Mouse (Mus musculus) neural tube, embryonic 15.5 days (tissue): ENCODE measurements around the gene Pagr1b. TPM values are rescaled to one million over a fixed set of nuclear protein-coding genes. Genes with fewer than 3 reads are reported as not detected.
A peak's percentile ranks its signal among the peaks of the same experiment; 100 is the strongest.

ENCODE experiments used
- ATAC-seq: fragments of 200-750 bp; cut with Nextera tagmentation; 2 replicates; pipeline ENCODE4 v1.8.0; 2017; ENCODE audit warnings: mild to moderate bottlenecking, moderate TSS enrichment, moderate library complexity; ENCODE audit not compliant: low FRiP score
- H3K27ac ChIP-seq: fragments of 300-500 bp; sonication (generic); replicated peaks from 2 replicates; pipeline ENCODE4 v1.5.1; 2015; ENCODE audit warnings: mild to moderate bottlenecking, inconsistent platforms
- H3K27me3 ChIP-seq: fragments of 300-500 bp; sonication (generic); replicated peaks from 2 replicates; pipeline ENCODE4 v1.6.1; 2015; ENCODE audit warnings: inconsistent platforms
- H3K36me3 ChIP-seq: fragments of 300-500 bp; sonication (generic); 2 replicates; pipeline ENCODE4 v1.6.1; 2015; ENCODE audit warnings: inconsistent platforms
- H3K4me1 ChIP-seq: fragments of 300-500 bp; sonication (generic); 2 replicates; pipeline ENCODE4 v1.6.1; 2015; ENCODE audit warnings: inconsistent platforms
- H3K4me2 ChIP-seq: fragments of 300-500 bp; sonication (generic); 2 replicates; pipeline ENCODE4 v1.6.1; 2015; ENCODE audit warnings: inconsistent platforms, mild to moderate bottlenecking, moderate library complexity
- H3K4me3 ChIP-seq: fragments of 300-500 bp; sonication (generic); replicated peaks from 2 replicates; pipeline ENCODE4 v1.5.1; 2015; ENCODE audit warnings: mild to moderate bottlenecking, inconsistent platforms
- H3K9ac ChIP-seq: fragments of 300-500 bp; sonication (generic); replicated peaks from 2 replicates; pipeline ENCODE4 v1.6.1; 2015; ENCODE audit warnings: mild to moderate bottlenecking, inconsistent platforms
- H3K9me3 ChIP-seq: fragments of 300-500 bp; sonication (generic); replicated peaks from 2 replicates; pipeline ENCODE4 v1.6.1; 2016; ENCODE audit warnings: inconsistent platforms
- WGBS: fragments of 180-500 bp; shearing (Covaris S2); methylation state at CpG from one replicate; pipeline ENCODE4 v1.1.7; 2015; ENCODE audit warnings: mixed read lengths; 5-methylcytosine and 5-hydroxymethylcytosine counted together
- polyA plus RNA-seq: library from polyadenylated mRNA; unstranded; fragments of >200 nt; fragmentation: Nextera tagmentation; extraction: Ambion mirVana; gene quantifications from 2 replicates; pipeline ENCODE4 v1.2.1, GENCODE M21; 2015

Pagr1b gene
- 0.79 and 1.2 TPM in 2 replicates for polyA plus RNA-seq

DNA sequence TGATC lies at the start of gene Pagr1b:
Pagr1b (minus strand) TSS at position 4 of the 5 bp plus-strand sequence.
- peak within 1 kb of the TSS; percentile 92 for H3K9ac ChIP-seq
- ATAC-seq: no peak
- H3K27me3 ChIP-seq: no peaks in the 10 kb centered on the region
- H3K4me2 ChIP-seq: peak within 1 kb of the TSS; percentile 88
- peaks cover 72% of the 10 kb centered on the region for H3K4me1 ChIP-seq
- H3K9me3 ChIP-seq: no peaks in the 10 kb centered on the region
- H3K36me3 ChIP-seq: peaks cover 24% of the 10 kb centered on the region
- peak within 1 kb of the TSS; percentile 68 for H3K4me3 ChIP-seq
- peak within 1 kb of the TSS; percentile 98 for H3K27ac ChIP-seq

DNA sequence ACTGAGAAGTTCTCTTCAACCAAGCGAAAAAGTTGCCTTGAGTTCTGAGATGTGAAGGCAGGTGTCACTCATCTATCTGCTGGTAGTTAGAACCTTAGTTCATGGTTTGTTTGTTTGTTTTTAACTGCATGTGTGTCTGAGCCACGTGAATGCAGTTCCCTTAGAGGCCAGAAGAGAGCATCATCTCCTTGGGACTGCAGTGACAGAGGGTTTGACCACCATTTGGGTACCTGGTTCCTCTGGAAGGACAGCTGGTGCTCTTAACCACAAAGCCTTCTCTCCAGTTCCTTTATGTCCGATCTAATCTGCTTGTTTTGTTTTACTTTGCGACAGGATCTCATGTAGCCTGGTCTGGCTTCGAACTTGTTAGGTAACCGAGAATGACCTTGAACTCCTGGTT lies 49.3 kb upstream of the Pagr1b start:
- no peak overlapping the region for H3K27ac ChIP-seq
- H3K9ac ChIP-seq: no peak overlapping the region
- ATAC-seq: no peak
- no peaks in the 10 kb centered on the region for H3K4me1 ChIP-seq
- H3K36me3 ChIP-seq: no peaks in the 10 kb centered on the region
- no peaks in the 10 kb centered on the region for H3K9me3 ChIP-seq
- H3K27me3 ChIP-seq: no peaks in the 10 kb centered on the region
- H3K4me2 ChIP-seq: no peak overlapping the region
- H3K4me3 ChIP-seq: no peak overlapping the region
- 88% methylated on average over 6 of the region's 6 CpGs for WGBS

DNA sequence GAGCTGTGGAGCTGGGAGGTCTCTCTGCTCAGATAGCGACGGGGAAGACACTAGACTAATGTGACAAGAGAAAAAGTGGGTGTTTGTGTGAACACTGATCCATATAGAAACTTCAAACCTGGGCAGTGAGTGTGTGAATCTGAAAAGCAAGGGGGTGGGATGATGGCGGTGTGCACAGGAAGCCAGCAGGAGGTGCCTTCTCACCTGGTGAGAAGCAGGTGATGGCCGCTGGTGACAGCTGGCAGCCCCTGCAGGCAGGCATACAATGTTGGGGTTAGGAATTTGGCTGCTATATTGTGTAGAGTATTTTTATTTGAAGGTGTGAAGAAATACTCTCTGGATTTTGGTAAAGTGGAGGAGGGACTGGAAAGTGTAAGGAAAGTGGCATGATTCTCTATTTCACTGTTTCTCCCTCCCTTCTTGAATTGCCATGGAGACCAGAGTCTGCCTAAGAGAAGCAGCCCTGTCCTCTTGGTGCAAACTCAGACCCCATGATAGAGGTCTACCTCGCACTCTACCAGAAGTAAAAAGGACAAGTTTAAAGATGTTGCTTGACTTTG lies 38.8 kb upstream of the Pagr1b start:
- Histone ChIP-seq H3K9ac (no peak overlapping the region), H3K4me1 (no peaks in the 10 kb centered on the region), H3K27me3 (peaks cover 4% of the 10 kb centered on the region; the same call in 1 of the 2 replicates), H3K4me2 (no peak overlapping the region), H3K27ac (no peak overlapping the region), H3K9me3 (no peaks in the 10 kb centered on the region), H3K4me3 (no peak overlapping the region), H3K36me3 (no peaks in the 10 kb centered on the region)
- WGBS: 76% methylated on average over 5 of the region's 5 CpGs
- ATAC-seq: no peak

DNA sequence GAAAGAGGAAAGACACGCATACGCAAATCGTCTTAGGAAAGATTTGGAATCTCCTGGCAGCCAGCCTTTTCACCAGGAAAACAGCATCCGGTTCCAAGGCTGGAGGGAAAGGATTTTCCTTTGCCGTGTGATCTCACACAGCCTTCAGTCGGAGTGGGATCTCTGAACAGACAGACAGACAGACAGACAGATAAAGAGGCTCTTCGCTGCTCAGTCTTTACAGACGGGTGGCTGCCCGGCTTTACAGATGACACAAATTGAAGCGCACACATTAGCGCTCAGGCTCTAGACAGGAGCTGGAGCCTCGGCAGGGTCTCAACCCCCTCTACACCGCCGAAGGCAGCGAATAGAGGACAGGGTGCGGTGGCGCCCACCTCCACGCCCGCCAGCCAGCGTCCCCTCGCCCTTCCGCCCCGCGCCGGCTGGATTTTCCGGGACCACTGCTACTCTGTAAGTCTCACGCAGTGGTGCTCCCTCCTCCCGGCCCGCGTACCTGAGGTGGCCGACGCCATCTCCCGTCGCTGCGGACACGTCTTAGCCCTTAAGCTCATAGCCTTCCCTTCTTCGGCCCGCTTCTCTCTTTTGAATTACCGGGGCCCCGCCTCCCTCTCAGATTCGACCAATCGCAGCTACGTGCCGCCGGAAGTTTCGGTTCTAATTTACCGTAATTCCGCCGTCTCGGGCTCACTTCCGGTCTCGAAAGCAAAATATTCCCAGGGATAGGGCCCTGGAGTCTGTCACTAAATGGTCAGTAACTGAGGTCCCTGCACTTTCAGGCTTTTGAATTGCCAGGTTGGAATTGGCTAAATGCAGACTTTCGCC lies 25.8 kb upstream of the Pagr1b start, which contains the start of gene Kif22:
Kif22 (minus strand) TSS at position 621 of the 822 bp plus-strand sequence.
- Histone ChIP-seq H3K4me3 (peak within 1 kb of the TSS; percentile 68), H3K9me3 (no peaks in the 10 kb centered on the region), H3K27me3 (no peaks in the 10 kb centered on the region), H3K4me1 (peaks cover 13% of the 10 kb centered on the region), H3K4me2 (peak within 1 kb of the TSS; percentile 96), H3K9ac (peak within 1 kb of the TSS; percentile 68), H3K27ac (peak within 1 kb of the TSS; percentile 74), H3K36me3 (no peaks in the 10 kb centered on the region)
- peak; percentile 81 for ATAC-seq
- WGBS: under 1% methylated on average over 53 of the region's 53 CpGs

DNA sequence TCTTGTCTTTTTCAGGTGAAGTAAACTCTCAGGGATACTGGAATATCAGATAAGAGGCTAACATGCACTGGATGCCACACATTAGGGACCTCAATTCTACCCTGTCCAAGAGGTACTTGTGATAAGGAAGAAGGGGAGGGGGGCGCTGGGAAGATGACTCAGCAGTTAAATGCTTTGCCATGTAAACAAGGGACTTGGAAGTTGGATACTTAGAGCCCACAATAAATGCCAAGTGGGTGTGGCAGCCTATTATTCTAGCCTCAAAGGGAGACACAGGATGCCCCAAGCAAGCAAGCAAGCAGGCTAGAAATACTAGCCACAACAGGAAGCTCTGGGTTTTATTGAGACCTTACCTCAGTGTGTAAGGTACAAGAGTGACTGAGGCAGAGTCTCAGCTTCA lies 15.0 kb upstream of the Pagr1b start:
- no peaks in the 10 kb centered on the region for H3K9me3 ChIP-seq
- ATAC-seq: no peak
- WGBS: 50% methylated on average over 1 of the region's 1 CpGs
- no peaks in the 10 kb centered on the region for H3K27me3 ChIP-seq
- H3K27ac ChIP-seq: no peak overlapping the region
- H3K4me2 ChIP-seq: no peak overlapping the region
- peaks cover 16% of the 10 kb centered on the region for H3K4me1 ChIP-seq
- no peaks in the 10 kb centered on the region for H3K36me3 ChIP-seq
- no peak overlapping the region for H3K4me3 ChIP-seq
- H3K9ac ChIP-seq: no peak overlapping the region

DNA sequence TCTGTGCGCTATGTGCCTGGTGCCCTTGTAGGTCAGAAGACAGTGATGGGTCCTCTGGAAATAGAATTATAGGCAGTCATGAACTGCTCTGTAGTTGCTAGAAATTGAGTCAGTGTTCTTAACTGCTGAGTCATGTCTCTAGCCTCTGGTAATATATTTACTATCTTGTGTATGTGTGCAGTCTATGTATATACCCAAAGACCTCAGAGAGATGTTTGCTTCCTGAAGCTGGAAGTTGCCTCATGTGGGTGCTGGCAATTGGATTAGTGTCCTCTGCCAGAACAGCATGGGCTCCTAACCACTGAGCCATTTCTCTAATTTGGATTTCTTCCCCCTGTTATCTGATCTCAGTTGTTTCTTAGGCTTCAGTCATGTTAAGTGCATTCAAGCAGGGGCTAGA lies 13.9 kb upstream of the Pagr1b start:
- no peaks in the 10 kb centered on the region for H3K27me3 ChIP-seq
- 100% methylated on average over 1 of the region's 1 CpGs for WGBS
- H3K9ac ChIP-seq: no peak overlapping the region
- peaks cover 17% of the 10 kb centered on the region for H3K4me1 ChIP-seq
- H3K36me3 ChIP-seq: no peaks in the 10 kb centered on the region
- no peak overlapping the region for H3K4me3 ChIP-seq
- H3K9me3 ChIP-seq: no peaks in the 10 kb centered on the region
- no peak overlapping the region for H3K4me2 ChIP-seq
- no peak overlapping the region for H3K27ac ChIP-seq
- ATAC-seq: no peak

DNA sequence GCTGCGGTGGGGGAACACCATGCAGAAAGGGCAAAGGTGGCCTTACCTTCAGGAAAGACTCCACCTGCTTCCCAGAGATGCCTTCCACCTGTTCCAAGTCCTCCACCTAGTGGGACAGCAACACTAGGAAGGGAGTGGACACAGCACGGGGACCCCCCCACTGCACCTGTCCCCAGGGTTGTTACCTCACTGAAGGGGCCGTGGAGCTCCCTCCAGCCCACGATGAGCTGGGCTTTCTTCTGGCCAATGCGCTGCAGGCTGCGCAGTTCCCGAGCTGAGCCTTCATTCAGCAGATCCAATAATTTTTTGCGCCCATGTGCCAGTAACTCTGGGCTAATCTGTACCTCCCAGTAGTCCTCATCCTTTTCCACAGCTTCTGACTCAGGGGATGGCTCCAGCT lies 11.6 kb upstream of the Pagr1b start:
- peaks cover 12% of the 10 kb centered on the region for H3K36me3 ChIP-seq
- no peak; the same call in none of the 2 replicates for ATAC-seq
- WGBS: 54% methylated on average over 8 of the region's 8 CpGs

DNA sequence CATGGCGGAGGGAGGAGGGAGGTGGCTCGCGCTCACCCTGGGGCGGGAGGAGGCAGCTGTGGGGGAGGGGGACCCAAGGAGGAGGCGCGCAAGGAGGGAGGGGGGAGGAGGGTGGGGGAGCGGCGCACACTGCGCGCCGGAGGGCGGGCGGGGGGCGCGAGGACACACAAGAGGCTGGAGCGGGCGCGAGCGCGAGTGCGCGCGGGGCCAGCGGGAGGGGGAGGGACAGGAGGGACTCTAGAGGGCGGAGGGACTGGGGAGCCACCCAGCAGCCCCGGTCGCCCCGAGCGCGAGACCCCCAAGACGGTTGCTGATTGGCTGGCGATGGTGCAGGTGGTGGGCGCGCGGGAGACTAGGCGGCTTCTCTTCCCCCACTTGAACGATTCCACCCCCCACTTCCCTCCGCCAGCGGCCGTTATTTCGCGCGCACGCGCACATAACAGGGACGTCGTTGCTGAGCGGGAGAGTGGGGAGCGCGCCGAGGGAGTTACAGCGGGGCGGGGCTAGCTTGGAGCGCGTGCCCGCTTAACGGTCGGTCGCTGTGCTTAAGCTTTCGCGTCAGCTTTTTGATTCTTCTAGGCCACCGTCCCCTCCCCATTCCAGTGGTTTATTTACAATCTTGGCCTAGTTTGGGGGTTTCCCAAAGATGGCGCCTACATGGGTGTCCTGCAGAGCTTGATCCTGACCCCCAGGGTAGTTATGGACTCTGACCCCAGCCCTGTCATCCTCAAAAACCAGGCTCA lies 10.9 kb upstream of the Pagr1b start, which contains the start of gene Maz:
Maz (minus strand) TSS at position 54 of the 743 bp plus-strand sequence.
- H3K4me1 ChIP-seq: peaks cover 47% of the 10 kb centered on the region
- no peaks in the 10 kb centered on the region for H3K9me3 ChIP-seq
- ATAC-seq: peak; percentile 93
- no peaks in the 10 kb centered on the region for H3K27me3 ChIP-seq
- H3K4me2 ChIP-seq: peak within 1 kb of the TSS; percentile 90
- under 1% methylated on average over 42 of the region's 63 CpGs for WGBS
- H3K4me3 ChIP-seq: peak within 1 kb of the TSS; percentile 65
- H3K9ac ChIP-seq: peak within 1 kb of the TSS; percentile 99
- H3K36me3 ChIP-seq: peaks cover 19% of the 10 kb centered on the region
- H3K27ac ChIP-seq: peak within 1 kb of the TSS; percentile 100

More for the DNA sequence above, 11.6 kb upstream of the Pagr1b start:
- peak overlapping the region; percentile 60 for H3K9ac ChIP-seq
- H3K4me1 ChIP-seq: peaks cover 40% of the 10 kb centered on the region
- H3K27ac ChIP-seq: peak overlapping the region; percentile 100
- no peaks in the 10 kb centered on the region for H3K27me3 ChIP-seq
- no peaks in the 10 kb centered on the region for H3K9me3 ChIP-seq
- peak overlapping the region; percentile 65 for H3K4me3 ChIP-seq
- H3K4me2 ChIP-seq: peak overlapping the region; percentile 90

DNA sequence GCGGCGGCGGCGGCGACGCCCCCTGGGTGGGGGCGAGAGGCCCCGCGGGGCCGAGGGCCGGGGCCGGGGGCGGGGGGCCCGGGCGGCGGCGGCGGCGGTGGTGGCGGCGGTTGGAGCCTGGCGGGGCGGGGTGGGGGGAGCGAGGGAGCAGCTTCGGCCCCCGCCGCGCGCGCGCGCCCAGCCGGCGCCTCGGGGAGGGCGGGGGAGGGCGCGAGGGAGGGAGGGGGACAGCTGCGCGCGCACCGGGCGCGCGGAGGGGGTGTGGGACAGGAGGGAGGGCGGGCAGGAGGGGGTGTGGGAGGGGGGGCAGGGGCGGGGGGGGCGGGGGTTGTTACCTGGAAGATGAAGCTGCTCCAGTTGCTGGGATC lies 10.3 kb upstream of the Pagr1b start:
- Histone ChIP-seq H3K9ac (peak overlapping the region; percentile 99), H3K27me3 (no peaks in the 10 kb centered on the region), H3K9me3 (no peaks in the 10 kb centered on the region), H3K4me2 (peak overlapping the region; percentile 90), H3K27ac (peak overlapping the region; percentile 100), H3K4me3 (peak overlapping the region; percentile 65), H3K4me1 (peaks cover 52% of the 10 kb centered on the region), H3K36me3 (peaks cover 23% of the 10 kb centered on the region)
- ATAC-seq: 0 out of 2 replicates have a peak, but pooled peaks have one; percentile 1
- 0% methylated on average over 4 of the region's 48 CpGs for WGBS

DNA sequence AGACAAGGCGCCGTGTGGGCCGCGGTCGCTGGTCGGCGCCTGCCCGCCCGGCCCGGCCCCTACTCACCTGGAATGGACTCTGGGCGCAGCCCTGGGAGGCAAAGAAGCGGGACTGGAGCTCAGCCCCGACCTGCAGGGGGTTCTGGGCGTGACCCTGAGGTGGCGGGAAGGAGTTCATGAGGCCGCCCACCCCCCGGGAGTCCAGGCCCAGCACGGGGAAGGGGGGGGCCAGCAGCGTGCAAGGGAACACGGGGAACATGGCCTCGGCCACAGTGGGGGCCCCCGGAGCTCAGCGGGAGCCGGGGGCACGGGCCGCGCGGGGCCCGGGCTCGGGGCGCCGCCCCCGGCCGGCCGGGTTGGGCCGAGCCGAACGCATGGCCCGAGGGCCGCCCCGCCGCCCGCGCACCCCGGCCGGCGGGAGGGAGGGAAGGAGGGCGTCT lies 9.9 kb upstream of the Pagr1b start:
- Histone ChIP-seq H3K9me3 (no peaks in the 10 kb centered on the region), H3K4me3 (peak overlapping the region; percentile 65), H3K9ac (peak overlapping the region; percentile 99), H3K4me2 (peak overlapping the region; percentile 90), H3K27me3 (no peaks in the 10 kb centered on the region), H3K36me3 (peaks cover 23% of the 10 kb centered on the region), H3K27ac (peak overlapping the region; percentile 100), H3K4me1 (peaks cover 56% of the 10 kb centered on the region)
- WGBS: 0% methylated on average over 19 of the region's 48 CpGs
- 0 out of 2 replicates have a peak, but pooled peaks have one; percentile 1 for ATAC-seq

DNA sequence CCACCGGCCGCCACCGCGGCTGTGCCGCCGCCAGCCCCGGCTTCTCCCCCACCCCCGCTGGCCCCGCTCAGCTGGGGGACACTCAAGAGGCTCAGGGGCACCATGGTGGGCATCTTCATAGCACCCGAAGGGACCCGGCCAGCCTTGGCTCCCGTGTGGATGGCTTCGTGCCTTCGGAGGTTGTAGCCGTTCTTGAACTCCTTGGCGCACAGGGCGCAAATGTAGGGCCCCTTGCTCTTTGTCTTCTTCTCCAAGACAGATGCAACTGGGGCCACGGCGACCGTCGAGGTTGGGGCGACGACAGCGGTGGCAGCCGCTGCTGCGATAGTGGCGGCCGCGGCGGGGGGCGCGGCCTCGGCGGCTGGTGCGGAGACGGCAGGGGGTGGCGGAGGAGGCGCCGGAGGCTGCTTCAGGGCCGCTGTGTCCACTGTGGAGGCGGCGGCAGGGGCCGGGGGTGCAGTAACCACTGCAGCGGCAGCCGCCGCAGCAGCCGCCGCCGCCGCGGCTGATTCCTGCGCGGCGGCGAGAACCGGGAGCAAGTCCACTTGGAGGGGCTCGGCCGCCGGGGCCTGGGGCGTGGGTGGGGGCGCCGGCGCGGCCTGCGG lies 9.4 kb upstream of the Pagr1b start:
- Histone ChIP-seq H3K4me1 (peaks cover 61% of the 10 kb centered on the region), H3K27me3 (no peaks in the 10 kb centered on the region), H3K9ac (peak overlapping the region; percentile 99), H3K4me3 (peak overlapping the region; percentile 65), H3K27ac (peak overlapping the region; percentile 100), H3K36me3 (peaks cover 23% of the 10 kb centered on the region), H3K9me3 (no peaks in the 10 kb centered on the region), H3K4me2 (peak overlapping the region; percentile 90)
- ATAC-seq: no peak
- under 1% methylated on average over 60 of the region's 65 CpGs for WGBS
